Mouse (Mus musculus) T-helper 2 cell (primary cell): Measurements from ENCODE around the gene Pip4k2b.

Source experiments
- in situ Hi-C: fragments of 300-600 bp; cut with MboI, MseI; formaldehyde crosslinking; loops from one replicate; pipeline ENCODE4 v1.15.1; 2025; ENCODE audit warnings: high pct_unique_total_duplicates

The Pip4k2b gene

DNA sequence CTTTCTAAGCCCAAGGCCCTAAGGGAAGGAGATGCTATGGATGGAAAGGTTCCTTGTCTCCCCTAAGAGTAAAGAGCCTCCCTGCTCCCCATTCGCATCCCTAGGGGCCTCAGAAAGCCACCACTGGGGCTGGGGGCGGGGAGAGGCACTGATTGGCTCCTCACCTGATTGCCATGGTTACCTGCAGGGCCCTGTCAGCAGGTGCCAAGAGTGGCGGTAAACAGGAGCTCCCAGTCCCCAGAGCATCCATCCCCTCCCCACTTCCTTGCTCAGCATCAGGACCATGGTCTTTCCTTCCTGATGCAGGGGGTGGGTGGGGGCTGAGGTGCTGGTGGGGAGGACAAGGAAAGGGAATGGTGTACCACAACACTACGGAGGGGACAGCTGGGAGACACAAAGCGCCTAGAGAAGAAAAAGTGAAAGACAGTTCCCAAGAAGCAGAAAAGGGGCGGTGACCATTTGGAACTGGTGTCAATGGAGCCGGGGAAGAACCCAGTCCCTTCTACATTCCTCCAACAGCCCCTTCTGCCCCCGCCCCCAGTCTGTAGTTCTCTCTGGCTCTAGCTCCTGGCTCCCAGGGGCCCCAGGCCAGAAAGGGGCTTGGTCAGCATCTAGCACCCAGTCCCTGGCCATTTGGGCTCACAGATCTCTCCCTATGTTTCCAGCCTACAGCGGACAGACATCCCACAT, 48.6 kb downstream of the Pip4k2b start:
- in situ Hi-C loops, result loop anchor here (5.0 kb wide), 1 partner anchor 69 kb away; the partner anchor contains the start of gene Epop

DNA sequence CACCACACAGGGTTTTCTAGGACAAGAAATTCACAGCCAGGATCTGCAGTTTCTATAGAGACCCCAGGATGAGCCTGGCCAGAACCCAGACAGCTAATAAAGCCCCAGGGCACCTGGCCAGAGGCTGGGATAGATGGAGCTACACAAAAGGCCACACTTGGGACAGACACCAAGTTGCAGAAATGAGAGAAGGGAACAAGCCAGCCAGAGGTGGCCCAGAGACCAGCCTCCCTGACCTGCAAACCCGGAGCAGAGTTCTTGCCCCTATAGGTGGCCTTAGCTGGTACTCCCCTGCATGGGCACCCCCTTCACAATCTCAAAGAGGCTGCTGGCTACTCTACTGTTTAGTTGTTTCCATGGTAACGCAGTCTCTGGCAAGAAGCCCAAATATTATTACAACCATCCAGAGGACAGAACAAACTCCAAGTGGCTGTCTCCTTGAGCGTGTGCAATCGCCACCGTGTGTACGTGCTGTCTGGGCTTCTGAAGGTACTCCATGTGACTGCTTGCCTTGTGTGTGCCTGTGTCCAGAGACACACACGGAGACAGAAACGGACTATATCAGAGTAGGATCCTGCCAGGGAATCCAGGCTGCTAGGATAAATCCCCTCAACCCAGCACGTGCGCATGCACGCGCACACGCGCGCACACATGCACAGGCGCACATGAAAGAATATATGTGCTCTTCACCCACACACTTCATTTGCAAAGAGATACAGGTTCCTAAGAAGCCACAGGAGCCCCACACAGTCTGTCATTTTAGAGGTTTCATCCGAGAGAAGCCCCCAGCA, 49.4 kb downstream of the Pip4k2b start:
- in situ Hi-C loops, result loop anchor here (5.0 kb wide), 1 partner anchor 68 kb away; the partner anchor contains the start of gene Epop

DNA sequence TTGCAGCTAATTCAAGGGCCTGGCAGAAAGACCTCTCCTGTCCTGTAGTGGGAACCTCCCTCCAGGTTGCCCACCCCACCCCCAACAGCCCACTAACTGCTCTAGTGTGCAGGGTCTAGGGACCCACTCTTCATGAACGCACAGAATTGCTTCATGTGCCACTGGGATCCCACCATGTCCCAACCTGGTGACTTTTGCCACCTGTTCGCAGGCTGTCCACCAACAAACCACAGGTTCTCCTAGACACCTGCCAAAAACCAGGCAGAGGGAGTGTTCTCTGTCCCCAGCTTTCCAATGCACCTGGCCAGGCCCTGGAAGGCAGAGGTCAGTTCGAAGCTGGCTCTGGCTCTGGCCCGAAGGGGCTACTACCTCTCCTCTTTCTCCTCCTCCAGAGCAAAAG, 50.1 kb downstream of the Pip4k2b start:
- in situ Hi-C loops, result no loop called here

DNA sequence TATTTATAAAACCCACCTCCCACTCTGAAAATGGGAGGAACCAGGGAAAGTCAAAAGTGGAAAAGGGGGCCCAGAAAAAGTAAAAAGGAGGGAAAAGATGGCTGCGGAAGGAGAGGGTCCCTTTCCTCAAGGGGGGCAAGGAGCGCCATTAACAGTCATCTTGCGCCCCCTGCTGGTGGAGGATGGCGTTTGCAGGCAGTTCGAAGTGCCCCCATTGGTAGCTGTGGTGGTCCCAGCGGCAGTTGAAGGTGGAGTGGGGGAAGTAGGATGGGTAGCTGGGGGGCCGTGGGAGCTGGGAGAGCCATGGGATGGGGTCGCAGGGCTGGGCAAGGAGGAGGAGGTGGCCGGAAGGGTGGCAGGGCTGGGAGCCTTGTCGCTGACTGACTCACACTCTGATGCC, 54.6 kb downstream of the Pip4k2b start:
- in situ Hi-C loops, result no loop called here

DNA sequence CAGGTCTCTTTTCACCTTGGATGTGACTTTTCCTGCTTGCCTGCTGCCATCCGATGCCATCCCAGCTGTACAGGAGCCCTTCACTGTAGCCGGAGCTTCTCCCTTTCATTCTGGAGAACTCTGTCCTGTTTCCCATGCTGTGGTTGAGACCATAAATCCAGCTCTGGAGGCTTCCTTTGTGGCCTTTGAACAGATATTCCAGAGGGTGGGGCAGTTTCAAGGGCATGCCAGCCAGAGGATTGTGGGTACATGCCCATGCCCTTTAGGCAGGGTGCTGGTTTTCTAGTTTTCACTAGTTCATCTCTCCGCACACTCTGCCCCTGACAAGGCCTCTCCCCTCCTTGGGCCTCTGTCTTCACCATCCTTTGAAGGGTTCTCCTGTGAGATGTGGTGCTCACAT, 57.4 kb downstream of the Pip4k2b start:
- in situ Hi-C loops, result no loop called here

DNA sequence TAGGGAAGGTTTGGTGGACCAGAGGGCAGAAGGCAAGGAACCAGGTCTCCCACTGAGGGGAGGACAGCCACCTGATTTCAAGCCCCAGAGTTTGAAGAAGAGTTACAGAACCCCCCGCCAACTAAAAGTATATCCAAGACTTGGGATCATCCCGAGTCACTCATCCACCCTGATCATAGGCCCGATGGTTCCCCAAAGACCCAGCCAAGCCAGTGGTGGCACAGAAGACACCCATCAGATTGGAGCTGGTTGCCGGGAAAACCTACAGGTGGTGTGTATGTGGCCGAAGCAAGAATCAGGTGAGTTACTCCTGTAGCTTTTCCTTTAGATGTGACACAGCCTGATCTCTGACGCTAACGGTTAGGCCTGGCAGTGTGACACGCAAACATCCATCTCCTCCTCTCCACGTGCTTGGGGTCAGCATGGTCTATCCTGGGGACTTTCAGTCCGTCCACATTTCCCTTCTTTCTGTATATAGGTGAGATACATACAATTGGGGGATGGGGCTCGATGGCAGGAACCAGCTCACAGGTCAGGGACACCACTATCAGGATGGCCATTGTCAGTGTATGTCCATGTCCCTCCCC, 58.1 kb downstream of the Pip4k2b start:
- in situ Hi-C loops, result no loop called here

DNA sequence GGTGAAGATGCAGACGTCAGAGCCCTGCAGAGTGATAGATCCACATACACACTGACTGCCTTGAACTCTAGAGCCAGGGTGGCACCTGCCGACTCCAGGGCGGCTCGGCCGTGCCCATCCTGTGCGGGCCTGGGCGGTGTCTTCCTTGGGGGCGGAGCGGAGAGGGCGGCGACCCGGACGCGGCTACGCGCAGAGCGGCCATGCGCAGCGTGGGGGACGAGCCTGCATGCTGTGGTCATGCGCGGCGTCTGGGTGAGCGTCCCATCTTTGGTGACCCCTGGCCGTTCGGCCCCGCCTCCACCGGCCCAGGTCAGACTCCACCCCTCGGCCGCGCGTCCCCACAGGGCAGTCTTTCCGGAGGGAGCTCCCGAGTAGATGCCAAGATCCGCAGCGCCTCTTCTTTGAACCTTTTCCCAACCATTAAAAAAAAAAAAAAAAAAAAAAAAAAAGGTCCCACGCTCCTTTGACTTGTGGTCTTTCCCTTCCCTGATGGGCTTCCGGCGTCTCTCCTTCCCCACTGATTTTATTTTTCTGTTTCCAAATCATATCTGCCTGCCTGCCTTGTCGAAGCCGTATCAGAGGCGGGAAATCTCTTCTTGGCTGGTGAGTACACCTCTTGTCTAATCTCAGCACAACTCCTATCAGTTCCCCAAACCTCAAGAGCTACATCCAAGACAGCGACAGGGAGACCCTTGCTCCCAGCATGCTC, 58.7 kb downstream of the Pip4k2b start, which contains the start of gene Cisd3:
Gene Cisd3, plus strand, starts transcription at position 214 of the 709 bp plus-strand sequence.
- in situ Hi-C loops, result no loop called here

DNA sequence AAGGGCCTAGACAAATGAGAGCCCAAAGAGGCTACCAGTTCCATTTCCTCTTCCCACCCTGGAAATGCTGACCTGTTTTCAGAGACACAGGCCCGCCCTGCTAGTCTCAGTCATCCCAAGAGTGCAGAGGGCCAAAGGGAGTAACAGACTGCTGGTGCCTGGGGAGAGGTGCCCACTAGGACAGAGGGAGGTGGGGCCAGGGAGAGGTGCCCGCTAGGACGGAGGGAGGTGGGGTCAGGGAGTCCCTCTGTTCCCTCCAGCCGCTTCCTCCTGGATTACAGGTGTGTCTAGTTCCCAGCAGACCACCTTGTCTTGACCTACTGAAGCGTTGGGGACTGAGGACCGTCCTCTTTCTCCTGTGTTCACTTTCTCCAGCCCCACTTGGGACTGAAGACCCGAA, 59.7 kb downstream of the Pip4k2b start:
- in situ Hi-C loops, result no loop called here

DNA sequence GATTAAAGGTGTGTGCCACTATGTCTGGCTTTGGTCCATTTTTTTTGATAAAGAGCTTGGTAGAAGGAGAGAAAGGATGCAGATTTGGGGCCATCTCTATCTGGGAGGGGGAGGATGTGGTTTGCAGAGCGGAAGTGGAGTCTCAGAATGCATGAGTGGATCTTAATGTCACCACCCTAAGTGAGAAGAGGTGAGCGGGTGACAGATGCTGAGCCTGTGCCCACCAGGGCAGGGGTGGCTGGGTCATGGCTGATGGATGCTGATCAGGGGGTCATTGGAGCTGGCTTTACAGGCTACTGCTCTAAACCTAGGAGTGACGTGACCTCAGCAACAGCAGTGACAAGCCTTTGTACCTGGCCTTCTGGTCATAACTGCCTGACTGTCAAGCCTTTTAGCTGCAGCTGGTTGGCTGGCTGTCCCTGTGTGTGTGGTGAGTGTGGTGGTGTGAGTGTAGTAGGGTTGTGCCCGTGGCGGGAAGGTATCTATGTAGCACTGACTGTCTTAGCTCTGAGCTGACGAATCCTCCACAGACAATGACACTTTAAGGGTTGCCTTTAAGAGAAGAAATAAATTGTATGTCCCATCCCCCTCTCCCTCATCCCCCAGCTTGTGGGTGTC, 60.3 kb downstream of the Pip4k2b start:
- in situ Hi-C loops, result no loop called here

DNA sequence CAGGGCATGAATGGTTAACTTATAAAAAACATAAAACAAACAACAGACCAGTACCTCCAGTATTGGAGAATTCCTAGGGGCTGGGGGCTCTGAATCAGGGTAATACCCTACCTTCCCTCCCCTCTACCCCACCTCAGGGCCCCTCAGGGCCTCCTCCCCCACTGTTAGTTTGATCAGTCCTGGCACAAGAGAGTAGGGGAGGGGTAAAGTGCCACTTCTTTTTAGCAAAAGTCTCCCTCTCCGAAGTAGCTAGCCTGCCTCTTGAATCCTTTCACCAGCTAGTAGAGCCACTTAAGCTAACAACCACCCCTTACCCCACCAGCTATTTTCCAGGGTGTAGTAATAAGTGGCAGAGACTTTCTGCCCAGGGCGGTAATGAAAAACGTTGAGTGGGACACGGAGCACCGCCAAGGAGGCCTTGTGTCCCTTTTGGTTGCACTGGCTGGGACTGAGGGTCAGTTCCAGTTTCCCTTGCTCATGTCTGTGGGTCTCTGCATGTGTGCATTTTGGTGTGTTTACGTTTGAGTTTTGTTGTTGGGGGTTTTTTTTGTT, 61.9 kb downstream of the Pip4k2b start:
- in situ Hi-C loops, result no loop called here

DNA sequence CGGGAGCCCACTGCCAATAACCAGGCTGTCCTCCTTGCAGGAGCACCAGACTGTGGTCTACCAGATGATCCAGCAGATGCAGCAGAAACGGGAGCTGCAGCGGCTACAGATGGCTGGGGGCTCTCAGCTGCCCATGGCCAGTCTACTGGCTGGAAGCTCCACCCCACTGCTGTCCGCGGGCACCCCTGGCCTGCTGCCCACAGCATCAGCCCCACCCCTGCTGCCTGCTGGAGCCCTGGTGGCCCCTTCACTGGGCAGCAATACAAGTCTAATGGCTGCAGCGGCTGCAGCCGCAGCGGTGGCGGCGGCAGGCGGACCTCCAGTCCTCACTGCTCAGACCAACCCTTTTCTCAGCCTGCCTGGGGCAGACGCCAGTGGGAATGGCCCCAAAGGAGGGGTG, 64.1 kb downstream of the Pip4k2b start:
- in situ Hi-C loops, result no loop called here

DNA sequence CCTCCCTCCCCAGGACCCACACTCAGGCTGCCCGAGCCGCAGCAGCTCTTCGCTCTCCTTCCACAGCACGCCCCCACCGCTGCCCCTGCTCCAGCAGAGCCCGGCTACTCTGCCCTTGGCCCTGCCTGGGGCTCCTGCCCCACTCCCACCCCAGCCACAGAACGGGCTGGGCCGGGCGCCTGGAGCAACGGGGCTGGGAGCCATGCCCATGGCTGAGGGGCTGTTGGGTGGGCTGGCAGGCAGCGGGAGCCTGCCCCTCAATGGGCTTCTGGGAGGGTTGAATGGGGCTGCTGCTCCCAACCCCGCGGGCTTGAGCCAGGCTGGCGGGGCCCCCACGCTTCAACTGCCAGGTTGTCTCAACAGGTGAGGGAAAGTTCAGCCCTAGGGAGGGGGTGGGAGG, 66.2 kb downstream of the Pip4k2b start:
- in situ Hi-C loops, result no loop called here

DNA sequence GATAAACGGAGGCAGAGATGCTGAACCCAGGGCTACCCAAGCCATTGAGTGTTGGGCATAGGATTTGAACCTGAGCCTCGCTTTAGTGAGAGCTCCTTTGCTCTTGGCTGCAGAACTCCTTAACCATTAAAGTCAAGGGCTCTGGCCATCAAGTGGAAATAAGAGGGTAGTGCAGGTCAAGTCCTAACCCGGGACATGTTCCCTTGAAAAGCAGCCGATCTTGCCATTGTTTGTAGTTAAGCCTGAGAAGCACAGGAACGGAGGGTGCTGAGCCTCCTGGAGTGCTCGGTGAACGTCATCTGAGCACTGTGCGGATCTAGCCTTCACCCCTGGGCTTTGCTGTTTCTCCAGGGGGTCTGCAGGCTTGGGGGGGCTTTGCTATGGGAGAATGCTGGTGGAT, 66.7 kb downstream of the Pip4k2b start:
- in situ Hi-C loops, result no loop called here

DNA sequence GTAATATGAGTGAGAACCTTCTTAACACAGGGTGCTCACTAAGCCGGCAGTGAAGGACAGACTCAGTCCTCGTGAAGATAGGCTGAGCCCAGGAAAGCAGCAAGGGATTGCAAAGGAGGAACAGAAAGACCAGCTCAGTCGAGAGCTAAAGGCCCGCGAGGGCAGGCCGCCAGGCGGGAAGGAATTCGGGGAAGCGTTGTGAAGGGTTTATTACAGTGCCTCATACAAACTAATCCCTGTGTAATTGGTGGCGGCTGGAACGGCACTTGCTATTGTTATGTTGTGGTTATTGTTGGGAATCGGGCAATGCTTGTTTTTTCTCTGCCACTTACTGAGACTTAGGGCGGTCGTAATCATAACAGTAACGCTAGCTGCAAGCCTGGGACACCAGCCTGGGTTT, 67.1 kb downstream of the Pip4k2b start:
- in situ Hi-C loops, result no loop called here

DNA sequence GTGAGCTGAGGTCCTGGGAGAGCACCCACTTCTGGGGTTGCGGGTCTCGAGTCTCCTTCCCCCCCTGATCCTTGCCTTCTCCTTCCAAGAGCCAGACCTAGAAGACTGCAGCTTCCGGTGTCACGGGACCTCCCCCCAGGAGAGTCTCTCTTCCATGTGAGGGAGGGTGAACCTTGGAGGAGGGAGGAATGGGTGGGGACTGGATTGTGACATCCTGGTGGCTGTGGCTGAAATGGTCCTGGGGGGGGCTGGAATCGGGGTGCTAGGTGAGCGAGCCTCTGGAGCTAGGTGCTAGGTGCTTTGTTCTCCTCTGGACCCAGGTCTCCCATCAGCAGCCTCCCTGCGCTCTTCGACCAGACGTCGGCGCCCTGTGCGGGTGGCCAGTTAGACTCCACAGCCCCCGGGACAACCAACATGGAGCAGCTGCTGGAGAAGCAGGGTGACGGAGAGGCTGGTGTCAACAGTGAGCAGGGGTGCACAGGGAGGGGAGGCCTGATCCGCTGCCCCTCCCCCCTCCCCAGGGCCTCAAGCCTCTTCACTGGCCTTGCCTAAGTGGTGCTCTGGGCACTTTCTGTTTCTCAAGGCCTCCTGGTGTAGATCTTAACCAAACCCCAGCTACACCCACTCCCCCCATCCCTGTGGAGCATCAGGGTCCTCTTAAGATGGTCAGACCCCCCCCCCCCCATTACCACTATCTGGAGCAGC, 68.3 kb downstream of the Pip4k2b start:
- in situ Hi-C loops, result no loop called here

DNA sequence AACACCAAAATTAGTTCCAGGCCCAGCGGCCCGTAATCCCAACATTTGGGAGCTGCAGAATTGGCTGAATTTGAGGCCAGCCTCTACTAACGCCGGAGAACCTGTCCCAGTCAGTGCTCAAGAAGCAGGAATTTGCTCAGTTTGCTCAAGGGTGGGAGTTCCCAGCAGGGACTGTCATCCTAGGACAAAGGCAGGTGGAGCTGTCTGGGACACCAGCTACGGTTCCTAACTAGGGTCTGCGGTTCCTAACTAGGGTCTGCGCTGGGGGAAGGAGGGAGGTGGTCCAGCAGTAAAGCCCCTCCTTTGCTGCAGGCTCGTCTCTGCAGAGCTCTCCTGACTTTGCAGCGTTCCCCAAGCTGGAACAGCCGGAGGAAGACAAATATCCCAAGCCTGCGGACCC, 71.4 kb downstream of the Pip4k2b start:
- in situ Hi-C loops, result no loop called here

DNA sequence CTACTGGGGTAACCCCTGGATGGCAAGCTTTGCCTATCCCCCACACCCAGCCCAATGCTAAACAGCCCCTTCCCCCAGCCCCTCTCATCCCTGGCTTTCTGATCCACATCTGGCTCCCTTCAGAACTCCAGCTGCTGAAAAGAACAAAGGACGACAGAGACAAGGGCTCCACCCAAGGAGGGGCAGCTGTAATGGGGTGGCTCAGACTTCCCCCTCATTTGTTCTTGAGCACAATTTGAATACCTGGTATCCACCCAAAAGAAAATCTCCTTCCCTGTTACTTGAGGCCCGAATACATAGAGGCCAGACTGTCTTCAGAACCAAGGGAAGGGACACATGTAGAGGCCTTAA, 73.4 kb downstream of the Pip4k2b start:
- in situ Hi-C loops, result no loop called here

DNA sequence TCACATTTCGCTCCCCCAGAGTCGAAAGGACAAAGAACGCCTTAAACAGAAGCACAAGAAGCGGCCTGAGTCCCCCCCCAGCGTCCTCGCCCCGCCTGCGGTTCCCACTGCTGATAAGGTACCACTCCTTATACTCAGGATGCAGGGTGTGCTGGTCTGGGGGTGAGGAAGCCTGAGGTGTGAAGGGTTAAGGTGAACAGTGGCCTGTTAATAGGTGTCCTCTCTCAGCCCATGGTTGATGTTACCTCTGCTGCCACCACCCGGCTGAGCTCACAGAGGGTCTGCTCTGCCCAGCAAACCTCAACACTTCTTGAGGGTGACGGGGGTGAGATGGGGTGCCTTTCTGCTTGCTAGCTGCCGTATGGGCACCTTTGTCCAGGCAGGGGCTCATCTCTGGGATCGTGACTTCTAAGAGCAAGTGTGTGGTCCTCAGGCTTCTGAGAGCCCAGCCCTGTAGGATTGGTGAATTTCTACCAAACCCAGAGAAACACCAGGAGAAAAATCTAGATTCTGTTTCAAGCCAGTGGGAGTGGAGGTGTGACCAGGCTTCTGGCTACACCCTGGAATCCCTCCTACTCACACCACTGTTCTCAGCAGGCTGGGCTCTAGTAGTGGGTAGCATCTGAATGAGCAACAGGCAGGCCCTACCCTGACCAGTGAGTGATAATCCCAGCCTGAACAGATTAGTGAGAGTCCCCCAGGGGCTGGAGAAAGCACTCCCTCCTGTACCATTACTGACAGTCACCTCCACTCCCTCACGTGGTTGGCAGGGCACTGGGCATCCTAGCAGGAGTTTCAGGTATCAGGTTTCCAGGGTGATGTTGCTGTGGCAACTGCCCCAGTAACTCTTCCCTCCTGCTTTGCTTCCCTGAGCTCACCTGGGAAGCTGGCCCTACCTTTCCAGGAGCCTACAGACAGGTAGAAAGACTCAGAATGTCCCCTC, 74.0 kb downstream of the Pip4k2b start:
- in situ Hi-C loops, result no loop called here

DNA sequence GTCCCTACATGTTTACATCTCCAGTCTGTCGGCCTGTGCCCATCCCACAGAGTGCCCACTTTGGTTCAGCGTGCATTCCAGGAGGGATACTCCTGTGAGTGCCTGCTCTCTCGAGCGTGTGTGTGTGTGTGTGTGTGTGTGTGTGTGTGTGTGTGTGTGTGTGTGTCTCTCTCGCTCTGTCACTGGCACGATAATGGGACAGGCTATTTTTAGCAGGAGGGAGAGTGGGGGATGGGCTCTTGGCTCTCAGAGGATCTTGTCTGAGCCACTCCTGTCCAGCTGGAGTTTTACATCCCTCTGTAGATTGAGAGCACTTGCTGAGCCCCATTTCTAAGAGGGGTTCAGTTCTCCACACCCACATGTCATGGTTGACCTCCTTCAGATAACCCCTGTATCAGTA, 74.7 kb downstream of the Pip4k2b start:
- in situ Hi-C loops, result loop anchor here (10.0 kb wide), 1 partner anchor 545 kb away; no protein-coding TSS in a partner anchor

DNA sequence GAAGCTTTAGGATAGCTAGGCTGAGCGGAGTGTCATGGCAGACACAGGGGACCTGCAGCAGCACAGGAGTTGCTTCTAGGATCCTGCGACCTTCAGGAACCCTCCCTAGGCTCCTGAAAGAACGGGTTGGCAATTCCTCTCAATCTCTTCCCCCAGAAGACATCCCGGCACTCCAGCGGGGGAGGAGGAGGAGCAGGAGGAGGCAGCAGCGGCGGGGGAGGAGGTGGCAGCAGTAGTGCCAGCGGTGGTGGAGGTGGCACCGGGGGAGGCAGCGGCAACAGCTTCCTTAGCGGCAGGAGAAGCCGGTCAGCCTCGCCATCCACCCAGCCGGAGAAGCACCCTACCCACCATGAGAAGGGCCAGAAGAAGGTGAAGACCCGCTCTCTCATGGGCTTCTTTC, 75.2 kb downstream of the Pip4k2b start:
- in situ Hi-C loops, result loop anchor here (10.0 kb wide), 1 partner anchor 544 kb away; no protein-coding TSS in a partner anchor
